Mouse (Mus musculus) spleen, postnatal 0 days (tissue): ENCODE results near the gene Sult2a1. TPM values are rescaled to one million over a fixed set of nuclear protein-coding genes. Genes with fewer than 3 reads are reported as not detected.

Source experiments
- polyA plus RNA-seq: library from polyadenylated mRNA; unstranded; fragments of >200 nt; fragmentation: Nextera tagmentation; extraction: Ambion mirVana; gene quantifications from 2 replicates; pipeline ENCODE4 v1.2.1, GENCODE M21; 2015

Sult2a1 gene
- not detected in 2 replicates for polyA plus RNA-seq

GRCm38 (mm10) chr7:13837309-13837708, at the start of gene Sult2a1:
Sult2a1 (minus strand) TSS chr7:13837409.

Other genes starting within 250 kb of the Sult2a1 start
- gene Sult2a5, start 213.4 kb downstream of the Sult2a1 start, polyA plus RNA-seq, result not detected in 2 replicates
- not detected in 2 replicates for gene Sult2a2, start 103.9 kb downstream of the Sult2a1 start, polyA plus RNA-seq
- not detected in 2 replicates for gene Sult2a4, start 152.2 kb upstream of the Sult2a1 start, polyA plus RNA-seq